Mouse (Mus musculus) thymus, adult 2 months (tissue): ENCODE data around the gene Slc19a1. TPM values are rescaled to one million over a fixed set of nuclear protein-coding genes. Genes with fewer than 3 reads are reported as not detected.

Source experiments
- DNase-seq: peaks from one replicate; pipeline ENCODE4 v3.0.0; 2021
- H3K27ac ChIP-seq: fragments of 200-500 bp; 2 replicates; pipeline ENCODE4 v1.5.1; 2012; ENCODE audit warnings: low read length, control low read depth; ENCODE audit not compliant: control insufficient read depth, insufficient read depth
- H3K27me3 ChIP-seq: fragments of 200-500 bp; 2 replicates; pipeline ENCODE4 v1.6.1; 2012; ENCODE audit warnings: mild to moderate bottlenecking, low read length, moderate library complexity, mixed read lengths; ENCODE audit not compliant: control insufficient read depth, insufficient read depth
- H3K36me3 ChIP-seq: fragments of 200-500 bp; 2 replicates; pipeline ENCODE4 v1.6.1; 2012; ENCODE audit warnings: mild to moderate bottlenecking, low read length, moderate library complexity; ENCODE audit not compliant: control insufficient read depth, insufficient read depth
- H3K4me1 ChIP-seq: fragments of 200-500 bp; replicated peaks from 2 replicates; pipeline ENCODE4 v1.6.1; 2012; ENCODE audit warnings: low read length; ENCODE audit not compliant: control insufficient read depth, insufficient read depth
- H3K4me3 ChIP-seq: fragments of 200-500 bp; 2 replicates; pipeline ENCODE4 v1.5.1; 2012; ENCODE audit warnings: mild to moderate bottlenecking, low read length, control low read depth, moderate library complexity; ENCODE audit not compliant: control insufficient read depth, insufficient read depth
- CTCF ChIP-seq: fragments of 200-500 bp; IDR thresholded peaks from 2 replicates; pipeline ENCODE4 v1.5.1; 2012; ENCODE audit warnings: mild to moderate bottlenecking, control low read depth, low read length, moderate library complexity, borderline replicate concordance; ENCODE audit not compliant: control insufficient read depth, poor library complexity, insufficient read depth; ENCODE audit errors: extremely low read depth
- POLR2A ChIP-seq: fragments of 200-500 bp; IDR thresholded peaks from 2 replicates; pipeline ENCODE4 v1.6.1; 2012; ENCODE audit warnings: mild to moderate bottlenecking, low read length, control low read depth, moderate library complexity; ENCODE audit not compliant: control insufficient read depth, poor library complexity, insufficient read depth; ENCODE audit errors: extremely low read depth
- WGBS: fragments of 180-500 bp; shearing (Covaris S2); methylation state at CpG from one replicate; pipeline ENCODE4 v1.1.7; 2018; 5-methylcytosine and 5-hydroxymethylcytosine counted together
- polyA plus RNA-seq: library from polyadenylated mRNA; depleted of rRNA; stranded (reverse); fragments of >200 nt; gene quantifications from 2 replicates; pipeline ENCODE4 v1.2.3, GENCODE M21; 2012

Slc19a1 gene
- polyA plus RNA-seq, 1 experiment, result 110 TPM

- no peak for DNase-seq
- Histone ChIP-seq H3K4me1 (no peaks in the 10 kb centered on the region), H3K4me3 (no peak overlapping the region), H3K36me3 (no peaks in the 10 kb centered on the region), H3K27ac (no peak overlapping the region), H3K27me3 (no peaks in the 10 kb centered on the region)
- TF ChIP-seq CTCF, result no peak
- no peak for TF ChIP-seq POLR2A
- 86% methylated on average over 12 of the region's 12 CpGs for WGBS
Observed at GRCm38 (mm10) chr10:77097006-77097889, 65.2 kb downstream of the Slc19a1 start.

GRCm38 (mm10) chr10:77097890-77098200 is 65.8 kb downstream of the Slc19a1 start:
- no peaks in the 10 kb centered on the region for H3K27me3 ChIP-seq
- 91% methylated on average over 4 of the region's 4 CpGs for WGBS
- no peaks in the 10 kb centered on the region for H3K36me3 ChIP-seq
- no peak overlapping the region for H3K27ac ChIP-seq
- DNase-seq, result no peak
- TF ChIP-seq CTCF (no peak), POLR2A (no peak)
- H3K4me3 ChIP-seq, result no peak overlapping the region
- H3K4me1 ChIP-seq, result no peaks in the 10 kb centered on the region

GRCm38 (mm10) chr10:77098619-77099018 is 66.6 kb downstream of the Slc19a1 start:
- no peak for DNase-seq
- H3K36me3 ChIP-seq, result no peaks in the 10 kb centered on the region
- no peaks in the 10 kb centered on the region for H3K27me3 ChIP-seq
- 95% methylated on average over 2 of the region's 2 CpGs for WGBS
- H3K4me1 ChIP-seq, result no peaks in the 10 kb centered on the region
- no peak overlapping the region for H3K4me3 ChIP-seq
- H3K27ac ChIP-seq, result no peak overlapping the region
- no peak for TF ChIP-seq POLR2A
- no peak for TF ChIP-seq CTCF

- TF ChIP-seq POLR2A (no peak), CTCF (no peak)
- Histone ChIP-seq H3K36me3 (no peaks in the 10 kb centered on the region), H3K4me1 (peaks cover 3% of the 10 kb centered on the region; the same call in 1 of the 2 replicates), H3K27me3 (no peaks in the 10 kb centered on the region), H3K4me3 (no peak overlapping the region), H3K27ac (no peak overlapping the region)
- WGBS, result 79% methylated on average over 4 of the region's 4 CpGs
- no peak for DNase-seq
Observed at GRCm38 (mm10) chr10:77099777-77100176, 67.7 kb downstream of the Slc19a1 start.

DNA sequence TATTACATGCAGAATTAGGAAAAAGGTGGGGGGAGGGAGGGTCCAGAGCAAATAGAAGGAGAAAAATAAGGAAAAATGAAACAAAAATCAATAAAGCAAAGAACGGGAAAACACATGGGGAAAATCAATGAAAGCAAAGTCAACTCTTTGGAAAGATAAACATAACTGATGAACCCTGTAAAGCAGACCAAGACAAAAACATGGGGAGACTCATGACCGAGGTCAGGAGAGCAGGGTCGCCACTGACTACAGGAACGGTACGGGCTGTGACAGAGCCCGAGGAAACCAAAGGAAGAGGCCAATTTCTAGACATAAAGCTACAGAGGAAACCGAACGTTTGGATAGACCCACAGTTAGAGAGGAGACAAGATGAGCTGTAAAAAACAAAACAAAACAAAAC is 71.6 kb downstream of the Slc19a1 start:
- H3K27me3 ChIP-seq, result no peaks in the 10 kb centered on the region
- TF ChIP-seq POLR2A, result no peak
- TF ChIP-seq CTCF, result no peak
- H3K4me1 ChIP-seq, result peaks cover 14% of the 10 kb centered on the region
- DNase-seq, result no peak
- H3K36me3 ChIP-seq, result no peaks in the 10 kb centered on the region
- H3K4me3 ChIP-seq, result no peak overlapping the region
- no peak overlapping the region for H3K27ac ChIP-seq
- WGBS, result 17% methylated on average over 8 of the region's 8 CpGs

DNA sequence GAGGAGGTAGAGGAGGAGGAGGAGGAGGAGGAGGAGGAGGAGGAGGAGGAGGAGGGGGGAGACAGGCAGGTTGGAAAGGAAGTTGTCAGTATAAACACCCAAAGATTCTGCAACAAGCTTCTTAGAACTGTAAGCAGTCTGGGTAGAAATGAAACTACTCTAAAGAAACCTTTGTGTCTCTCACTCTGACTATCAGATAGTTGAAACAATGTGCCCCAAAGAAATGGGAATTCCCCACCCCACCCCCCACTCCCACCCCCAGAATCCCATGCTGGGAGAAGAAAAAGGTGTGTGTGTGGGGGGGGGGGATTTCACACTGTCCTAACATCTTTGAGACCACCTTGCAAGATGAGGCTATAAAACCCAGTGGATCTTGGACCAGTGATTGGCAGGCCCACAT is 72.3 kb downstream of the Slc19a1 start:
- Histone ChIP-seq H3K27me3 (no peaks in the 10 kb centered on the region), H3K27ac (no peak overlapping the region), H3K4me1 (peaks cover 14% of the 10 kb centered on the region), H3K4me3 (no peak overlapping the region), H3K36me3 (no peaks in the 10 kb centered on the region)
- DNase-seq, result no peak
- TF ChIP-seq POLR2A (no peak), CTCF (no peak)

GRCm38 (mm10) chr10:77108106-77108505 is 76.1 kb downstream of the Slc19a1 start:
- 61% methylated on average over 4 of the region's 4 CpGs for WGBS
- Histone ChIP-seq H3K27me3 (no peaks in the 10 kb centered on the region), H3K36me3 (no peaks in the 10 kb centered on the region), H3K4me3 (no peak overlapping the region), H3K27ac (peak overlapping the region; percentile 57; the same call in 1 of the 2 replicates), H3K4me1 (peaks cover 14% of the 10 kb centered on the region)
- DNase-seq, result no peak
- TF ChIP-seq CTCF (no peak), POLR2A (no peak)
